Mouse (Mus musculus) lung, postnatal 0 days (tissue): ENCODE data around the gene Rab11fip5.

ENCODE experiments used
- CTCF ChIP-seq: IDR thresholded peaks from 2 replicates; pipeline ENCODE4 v1.5.1; 2016; ENCODE audit warnings: antibody characterized with exemption, mild to moderate bottlenecking
- EP300 ChIP-seq: IDR thresholded peaks from 2 replicates; pipeline ENCODE4 v1.6.1; 2016; ENCODE audit warnings: antibody characterized with exemption, mild to moderate bottlenecking, control low read depth

GRCm38 (mm10) chr6:85344929-85345328 is 29.5 kb downstream of the Rab11fip5 start:
- TF ChIP-seq CTCF (no peak), EP300 (no peak)
